Mouse (Mus musculus) hindbrain, embryonic 12.5 days (tissue): ENCODE measurements around the gene Shb. TPM values are rescaled to one million over a fixed set of nuclear protein-coding genes. Genes with fewer than 3 reads are reported as not detected.
"Not testable (repeated sequence)": the region's sequence is repeated elsewhere in the genome, so short reads cannot be mapped to it uniquely, and the experiment has no call there.

Source experiments
- ATAC-seq: fragments of 200-750 bp; cut with Nextera tagmentation; 2 replicates; pipeline ENCODE4 v1.8.0; 2017; ENCODE audit warnings: moderate TSS enrichment; ENCODE audit not compliant: low FRiP score
- H3K27ac ChIP-seq: fragments of 300-500 bp; sonication (generic); 2 replicates; pipeline ENCODE4 v1.5.1; 2016; ENCODE audit warnings: mild to moderate bottlenecking
- H3K27me3 ChIP-seq: fragments of 300-500 bp; sonication (generic); 2 replicates; pipeline ENCODE4 v1.6.1; 2016; ENCODE audit warnings: mild to moderate bottlenecking
- H3K36me3 ChIP-seq: fragments of 300-500 bp; sonication (generic); 2 replicates; pipeline ENCODE4 v1.6.1; 2016; ENCODE audit warnings: mild to moderate bottlenecking
- H3K4me1 ChIP-seq: fragments of 300-500 bp; sonication (generic); 2 replicates; pipeline ENCODE4 v1.6.1; 2016
- H3K4me2 ChIP-seq: fragments of 300-500 bp; sonication (generic); replicated peaks from 2 replicates; pipeline ENCODE4 v1.6.1; 2016; ENCODE audit warnings: mild to moderate bottlenecking
- H3K4me3 ChIP-seq: fragments of 300-500 bp; sonication (generic); 2 replicates; pipeline ENCODE4 v1.5.1; 2016; ENCODE audit warnings: mild to moderate bottlenecking
- H3K9ac ChIP-seq: fragments of 300-500 bp; sonication (generic); 2 replicates; pipeline ENCODE4 v1.6.1; 2016; ENCODE audit warnings: mild to moderate bottlenecking, moderate library complexity
- H3K9me3 ChIP-seq: fragments of 300-500 bp; sonication (generic); replicated peaks from 2 replicates; pipeline ENCODE4 v1.6.1; 2016; ENCODE audit warnings: mild to moderate bottlenecking
- WGBS: fragments of 180-500 bp; shearing (Covaris S2); methylation state at CpG from one replicate; pipeline ENCODE4 v1.1.7; 2016; 5-methylcytosine and 5-hydroxymethylcytosine counted together
- microRNA-seq: library from miRNA; unstranded; fragments of <30 nt; microRNA quantifications from one replicate; pipeline ENCODE4, GENCODE M21; 2017
- polyA plus RNA-seq: library from polyadenylated mRNA; unstranded; fragments of >200 nt; fragmentation: Nextera tagmentation; extraction: Ambion mirVana; gene quantifications from 2 replicates; pipeline ENCODE4 v1.2.1, GENCODE M21; 2016

Shb gene
- polyA plus RNA-seq, 1 experiment from 2014 or later = 10.0 TPM

GRCm38 (mm10) chr4:45392572-45392971 is 139.7 kb downstream of the Shb start:
- no peak overlapping the region for H3K27ac ChIP-seq
- H3K9ac ChIP-seq = no peak overlapping the region
- peaks cover 14% of the 10 kb centered on the region; the same call in 1 of the 2 replicates for H3K36me3 ChIP-seq
- 81% methylated on average over 11 of the region's 11 CpGs for WGBS
- no peaks in the 10 kb centered on the region for H3K9me3 ChIP-seq
- no peak overlapping the region for H3K4me3 ChIP-seq
- no peak overlapping the region for H3K4me2 ChIP-seq
- ATAC-seq = no peak
- no peaks in the 10 kb centered on the region for H3K27me3 ChIP-seq
- no peaks in the 10 kb centered on the region for H3K4me1 ChIP-seq

GRCm38 (mm10) chr4:45392099-45392498 is 140.2 kb downstream of the Shb start:
- ATAC-seq = no peak
- no peaks in the 10 kb centered on the region for H3K27me3 ChIP-seq
- no peaks in the 10 kb centered on the region for H3K4me1 ChIP-seq
- peaks cover 10% of the 10 kb centered on the region; the same call in 1 of the 2 replicates for H3K36me3 ChIP-seq
- H3K4me3 ChIP-seq = no peak overlapping the region
- WGBS = 73% methylated on average over 4 of the region's 4 CpGs
- H3K4me2 ChIP-seq = no peak overlapping the region
- no peaks in the 10 kb centered on the region for H3K9me3 ChIP-seq
- H3K9ac ChIP-seq = no peak overlapping the region
- no peak overlapping the region for H3K27ac ChIP-seq

DNA sequence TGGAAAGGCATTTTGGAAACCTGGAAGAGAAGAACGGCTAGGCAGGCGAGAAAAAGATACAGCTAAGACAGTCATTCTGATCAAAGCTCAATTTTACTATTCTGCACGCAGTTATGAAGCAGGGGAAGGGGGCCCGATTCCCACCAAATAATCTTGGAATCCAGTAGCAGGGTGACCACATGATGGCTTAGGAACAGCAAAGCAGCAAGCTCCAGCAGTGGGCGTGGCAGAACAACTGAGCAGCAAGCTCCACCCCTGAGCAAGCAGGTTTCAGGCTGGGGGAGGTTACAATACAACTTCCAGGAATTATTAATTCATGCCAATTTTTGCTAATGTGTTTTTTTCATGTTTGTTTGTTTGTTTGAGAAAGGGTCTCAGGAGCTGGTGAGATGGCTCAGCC is 145.0 kb downstream of the Shb start:
- WGBS = 95% methylated on average over 5 of the region's 5 CpGs
- not testable (repeated sequence) for ATAC-seq, H3K4me2 ChIP-seq, H3K4me1 ChIP-seq, H3K27ac ChIP-seq, H3K36me3 ChIP-seq, H3K4me3 ChIP-seq, H3K9ac ChIP-seq, H3K27me3 ChIP-seq, H3K9me3 ChIP-seq

DNA sequence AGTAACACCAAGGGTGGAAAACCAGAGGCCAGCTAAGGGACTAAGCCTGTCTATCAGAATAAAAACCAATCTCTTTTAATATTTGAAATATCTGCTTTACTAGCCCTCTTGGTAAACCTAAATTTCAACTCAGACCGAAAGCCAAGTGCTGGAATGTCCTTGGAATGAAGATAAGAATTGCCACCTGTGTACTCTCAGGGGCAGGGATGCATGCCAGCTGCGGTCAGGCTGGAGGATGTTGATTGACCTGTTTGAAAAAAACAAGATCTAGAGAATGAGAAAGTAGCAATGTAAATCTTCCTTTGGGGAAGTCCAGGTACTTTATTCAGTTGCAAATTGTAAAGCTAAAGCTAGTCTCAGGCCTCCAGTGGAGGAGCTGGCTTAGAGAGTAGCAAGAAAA is 150.1 kb downstream of the Shb start:
- not testable (repeated sequence) for H3K27ac ChIP-seq, H3K27me3 ChIP-seq, ATAC-seq, H3K4me3 ChIP-seq, H3K9me3 ChIP-seq, H3K4me2 ChIP-seq, H3K4me1 ChIP-seq, H3K9ac ChIP-seq, H3K36me3 ChIP-seq
- 89% methylated on average over 2 of the region's 2 CpGs for WGBS

GRCm38 (mm10) chr4:45380903-45381580 is 151.2 kb downstream of the Shb start:
- not testable (repeated sequence) for H3K27ac ChIP-seq, H3K9me3 ChIP-seq, ATAC-seq, H3K4me2 ChIP-seq, H3K4me3 ChIP-seq, H3K9ac ChIP-seq, H3K4me1 ChIP-seq, H3K27me3 ChIP-seq
- peaks cover 11% of the 10 kb centered on the region; the same call in 1 of the 2 replicates for H3K36me3 ChIP-seq
- 91% methylated on average over 10 of the region's 10 CpGs for WGBS

DNA sequence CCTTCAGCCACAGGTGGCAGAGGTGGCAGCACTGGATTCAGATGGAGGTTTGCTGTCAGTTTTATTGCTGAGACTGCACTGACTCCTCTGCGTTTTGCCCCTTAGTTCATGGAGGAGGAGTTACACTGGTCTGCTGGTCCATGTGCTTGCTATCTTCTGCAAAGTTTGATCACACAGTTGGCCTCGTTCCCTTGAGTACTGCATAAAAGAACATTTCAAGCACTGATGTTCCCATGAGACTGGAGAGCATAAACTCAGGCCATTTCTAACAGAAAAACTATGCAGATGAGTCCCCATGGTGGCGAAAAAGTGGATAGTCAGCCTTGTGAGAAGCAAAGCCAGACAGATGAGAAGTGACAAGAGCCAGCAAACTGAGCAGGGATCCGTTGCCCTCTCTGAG is 155.7 kb downstream of the Shb start:
- no peak overlapping the region for H3K4me2 ChIP-seq
- H3K9me3 ChIP-seq = no peaks in the 10 kb centered on the region
- no peak overlapping the region for H3K27ac ChIP-seq
- H3K4me1 ChIP-seq = no peaks in the 10 kb centered on the region
- H3K36me3 ChIP-seq = peaks cover 51% of the 10 kb centered on the region
- no peak for ATAC-seq
- H3K9ac ChIP-seq = no peak overlapping the region
- no peak overlapping the region for H3K4me3 ChIP-seq
- no peaks in the 10 kb centered on the region for H3K27me3 ChIP-seq
- WGBS = 89% methylated on average over 4 of the region's 4 CpGs

DNA sequence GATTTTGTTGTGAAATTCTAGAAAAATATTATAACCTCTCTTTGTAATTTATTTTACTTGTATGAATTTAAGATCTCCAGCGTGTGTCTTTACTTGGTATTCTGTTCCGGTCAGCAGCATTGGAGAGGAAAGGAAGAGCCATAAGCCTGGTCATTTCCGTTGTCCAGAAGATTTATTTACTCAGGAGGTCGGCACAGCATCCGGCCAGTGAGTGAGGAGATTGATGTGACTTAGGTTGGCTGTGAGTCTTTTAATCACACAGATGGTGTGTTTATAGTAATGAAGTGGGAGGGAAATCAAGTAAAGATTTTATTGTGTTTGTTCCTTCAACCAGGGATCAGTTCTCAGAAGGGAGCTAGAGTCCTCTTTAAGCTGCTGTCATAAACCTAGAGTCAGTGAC is 157.4 kb downstream of the Shb start:
- Histone ChIP-seq H3K4me3 (no peak overlapping the region), H3K36me3 (peaks cover 64% of the 10 kb centered on the region), H3K9ac (no peak overlapping the region), H3K9me3 (no peaks in the 10 kb centered on the region), H3K4me1 (no peaks in the 10 kb centered on the region), H3K27ac (no peak overlapping the region), H3K4me2 (no peak overlapping the region), H3K27me3 (no peaks in the 10 kb centered on the region)
- WGBS = 87% methylated on average over 5 of the region's 5 CpGs
- no peak for ATAC-seq

Small RNAs within 50 kb of the gene (microRNA-seq; reads per million reads assigned to microRNA genes)
- not detected for gene Gm22518
- gene Gm25692 = not detected

Other genes with a start within 250 kb of the Shb start
- 16.8 and 18.5 TPM in 2 replicates for gene Trmt10b, start 235.3 kb downstream of the Shb start, polyA plus RNA-seq
- 16.7 and 18.8 TPM in 2 replicates for gene Dcaf10, start 190.4 kb downstream of the Shb start, polyA plus RNA-seq
- 64.4 and 67.8 TPM in 2 replicates for gene Exosc3, start 189.7 kb downstream of the Shb start, polyA plus RNA-seq
- 78.7 and 82.7 TPM in 2 replicates for gene Slc25a51, start 123.7 kb downstream of the Shb start, polyA plus RNA-seq